Mouse (Mus musculus) heart, embryonic 15.5 days (tissue): Measurements from ENCODE around the gene Entpd2. TPM values are rescaled to one million over a fixed set of nuclear protein-coding genes. Genes with fewer than 3 reads are reported as not detected.
"Not testable (repeated sequence)": the region's sequence is repeated elsewhere in the genome, so short reads cannot be mapped to it uniquely, and the experiment has no call there.

Source experiments
- ATAC-seq: fragments of 200-750 bp; cut with Nextera tagmentation; replicated peaks from 2 replicates; pipeline ENCODE4 v1.8.0; 2017; ENCODE audit warnings: low read depth, moderate TSS enrichment; ENCODE audit not compliant: insufficient number of reproducible peaks, insufficient read depth, low FRiP score
- H3K27ac ChIP-seq: fragments of 300-500 bp; sonication (generic); 2 replicates; pipeline ENCODE4 v1.5.1; 2015; ENCODE audit warnings: mild to moderate bottlenecking, inconsistent platforms
- H3K27me3 ChIP-seq: fragments of 300-500 bp; sonication (generic); 2 replicates; pipeline ENCODE4 v1.6.1; 2015; ENCODE audit warnings: inconsistent platforms
- H3K36me3 ChIP-seq: fragments of 300-500 bp; sonication (generic); 2 replicates; pipeline ENCODE4 v1.6.1; 2015; ENCODE audit warnings: mild to moderate bottlenecking, inconsistent platforms
- H3K4me1 ChIP-seq: fragments of 300-500 bp; sonication (generic); replicated peaks from 2 replicates; pipeline ENCODE4 v1.6.1; 2015; ENCODE audit warnings: inconsistent platforms
- H3K4me2 ChIP-seq: fragments of 300-500 bp; sonication (generic); 2 replicates; pipeline ENCODE4 v1.6.1; 2015; ENCODE audit warnings: inconsistent platforms, mild to moderate bottlenecking, moderate library complexity
- H3K4me3 ChIP-seq: fragments of 300-500 bp; sonication (generic); 2 replicates; pipeline ENCODE4 v1.5.1; 2015; ENCODE audit warnings: mild to moderate bottlenecking, inconsistent platforms
- H3K9ac ChIP-seq: fragments of 300-500 bp; sonication (generic); 2 replicates; pipeline ENCODE4 v1.6.1; 2015; ENCODE audit warnings: mild to moderate bottlenecking, inconsistent platforms
- H3K9me3 ChIP-seq: fragments of 300-500 bp; sonication (generic); replicated peaks from 2 replicates; pipeline ENCODE4 v1.6.1; 2016; ENCODE audit warnings: inconsistent platforms
- WGBS: fragments of 180-500 bp; shearing (Covaris S2); methylation state at CpG from one replicate; pipeline ENCODE4 v1.1.7; 2015; ENCODE audit warnings: mixed read lengths; 5-methylcytosine and 5-hydroxymethylcytosine counted together
- polyA plus RNA-seq: library from polyadenylated mRNA; unstranded; fragments of >200 nt; fragmentation: Nextera tagmentation; extraction: Ambion mirVana; gene quantifications from 2 replicates; pipeline ENCODE4 v1.2.1, GENCODE M21; 2015

The Entpd2 gene
- polyA plus RNA-seq, 1 experiment from 2014 or later = 1.8 TPM

- peaks cover 86% of the 10 kb centered on the region for H3K27me3 ChIP-seq
- 35% methylated on average over 3 of the region's 3 CpGs for WGBS
- peaks cover 24% of the 10 kb centered on the region for H3K4me1 ChIP-seq
- H3K9me3 ChIP-seq = no peaks in the 10 kb centered on the region
- peak overlapping the region; percentile 69 for H3K4me2 ChIP-seq
- ATAC-seq = no peak
- peak overlapping the region; percentile 37 for H3K4me3 ChIP-seq
- no peak overlapping the region for H3K9ac ChIP-seq
- H3K27ac ChIP-seq = no peak overlapping the region
- H3K36me3 ChIP-seq = no peaks in the 10 kb centered on the region
Observed at GRCm38 (mm10) chr2:25396597-25396983, 916 bp downstream of the Entpd2 start.

- Histone ChIP-seq H3K4me2 (no peak overlapping the region), H3K9ac (no peak overlapping the region), H3K27ac (no peak overlapping the region), H3K9me3 (no peaks in the 10 kb centered on the region), H3K4me1 (peaks cover 24% of the 10 kb centered on the region), H3K27me3 (peaks cover 90% of the 10 kb centered on the region), H3K4me3 (no peak overlapping the region), H3K36me3 (no peaks in the 10 kb centered on the region)
- no peak for ATAC-seq
- WGBS = 64% methylated on average over 1 of the region's 1 CpGs
Observed at GRCm38 (mm10) chr2:25397010-25397409, 1.3 kb downstream of the Entpd2 start.

- Histone ChIP-seq H3K9me3 (no peaks in the 10 kb centered on the region), H3K4me3 (no peak overlapping the region), H3K27me3 (peaks cover 92% of the 10 kb centered on the region), H3K36me3 (no peaks in the 10 kb centered on the region), H3K4me1 (peaks cover 27% of the 10 kb centered on the region), H3K4me2 (no peak overlapping the region), H3K27ac (no peak overlapping the region), H3K9ac (no peak overlapping the region)
- 78% methylated on average over 7 of the region's 7 CpGs for WGBS
- no peak for ATAC-seq
Observed at GRCm38 (mm10) chr2:25398065-25398464, 2.4 kb downstream of the Entpd2 start.

GRCm38 (mm10) chr2:25399051-25399450 lies 3.4 kb downstream of the Entpd2 start, which contains the start of gene Npdc1:
TSS of gene Npdc1 (plus strand) at chr2:25399351.
- ATAC-seq = no peak
- WGBS = 54% methylated on average over 8 of the region's 8 CpGs

GRCm38 (mm10) chr2:25400291-25400690 lies 4.6 kb downstream of the Entpd2 start:
- no peak overlapping the region for H3K27ac ChIP-seq
- no peaks in the 10 kb centered on the region for H3K9me3 ChIP-seq
- no peak overlapping the region for H3K9ac ChIP-seq
- ATAC-seq = no peak
- H3K4me2 ChIP-seq = peak overlapping the region; percentile 44
- H3K4me3 ChIP-seq = peak overlapping the region; percentile 18; the same call in 1 of the 2 replicates
- WGBS = 17% methylated on average over 16 of the region's 16 CpGs
- H3K36me3 ChIP-seq = no peaks in the 10 kb centered on the region
- peaks cover 22% of the 10 kb centered on the region for H3K4me1 ChIP-seq
- H3K27me3 ChIP-seq = peaks cover 95% of the 10 kb centered on the region

More at GRCm38 (mm10) chr2:25399051-25399450, 3.4 kb downstream of the Entpd2 start, which contains the start of gene Npdc1:
- Histone ChIP-seq H3K4me2 (no peak within 1 kb of the TSS), H3K36me3 (no peaks in the 10 kb centered on the region), H3K4me3 (no peak within 1 kb of the TSS), H3K27me3 (peaks cover 93% of the 10 kb centered on the region), H3K27ac (no peak within 1 kb of the TSS), H3K9me3 (no peaks in the 10 kb centered on the region), H3K9ac (no peak within 1 kb of the TSS), H3K4me1 (peaks cover 31% of the 10 kb centered on the region)

GRCm38 (mm10) chr2:25400764-25401163 lies 5.1 kb downstream of the Entpd2 start:
- Histone ChIP-seq H3K27ac (no peak overlapping the region), H3K4me3 (peak overlapping the region; percentile 18; the same call in 1 of the 2 replicates), H3K4me2 (peak overlapping the region; percentile 44), H3K27me3 (peaks cover 94% of the 10 kb centered on the region), H3K9me3 (no peaks in the 10 kb centered on the region), H3K9ac (no peak overlapping the region), H3K36me3 (no peaks in the 10 kb centered on the region), H3K4me1 (peaks cover 18% of the 10 kb centered on the region)
- ATAC-seq = no peak
- 3% methylated on average over 17 of the region's 17 CpGs for WGBS

- H3K27ac ChIP-seq = no peak overlapping the region
- WGBS = 2% methylated on average over 13 of the region's 13 CpGs
- H3K4me2 ChIP-seq = peak overlapping the region; percentile 70
- H3K27me3 ChIP-seq = peaks cover 85% of the 10 kb centered on the region
- no peaks in the 10 kb centered on the region for H3K36me3 ChIP-seq
- ATAC-seq = no peak
- H3K9ac ChIP-seq = peak overlapping the region; percentile 60; the same call in 1 of the 2 replicates
- H3K9me3 ChIP-seq = no peaks in the 10 kb centered on the region
- peak overlapping the region; percentile 60 for H3K4me3 ChIP-seq
- H3K4me1 ChIP-seq = peaks cover 10% of the 10 kb centered on the region
Observed at GRCm38 (mm10) chr2:25402377-25402971, 6.8 kb downstream of the Entpd2 start.

GRCm38 (mm10) chr2:25402972-25403601 lies 7.4 kb downstream of the Entpd2 start:
- ATAC-seq = peak; percentile 65; the same call in 1 of the 2 replicates
- peaks cover 10% of the 10 kb centered on the region for H3K4me1 ChIP-seq
- H3K4me2 ChIP-seq = peak overlapping the region; percentile 70
- peak overlapping the region; percentile 60 for H3K9ac ChIP-seq
- no peaks in the 10 kb centered on the region for H3K9me3 ChIP-seq
- peak overlapping the region; percentile 4; the same call in 1 of the 2 replicates for H3K27ac ChIP-seq
- 1% methylated on average over 52 of the region's 54 CpGs for WGBS
- H3K4me3 ChIP-seq = peak overlapping the region; percentile 60
- no peaks in the 10 kb centered on the region for H3K36me3 ChIP-seq
- peaks cover 80% of the 10 kb centered on the region for H3K27me3 ChIP-seq

- Histone ChIP-seq H3K36me3 (no peaks in the 10 kb centered on the region), H3K4me3 (peak overlapping the region; percentile 60), H3K27ac (no peak overlapping the region), H3K4me2 (peak overlapping the region; percentile 70; the same call in 1 of the 2 replicates), H3K27me3 (peaks cover 77% of the 10 kb centered on the region), H3K9ac (no peak overlapping the region), H3K9me3 (no peaks in the 10 kb centered on the region), H3K4me1 (peaks cover 10% of the 10 kb centered on the region)
- ATAC-seq = no peak
- 77% methylated on average over 4 of the region's 4 CpGs for whole genome bisulfite sequencing
Observed at GRCm38 (mm10) chr2:25403994-25404393, 8.3 kb downstream of the Entpd2 start.

GRCm38 (mm10) chr2:25408908-25409307 lies 13.2 kb downstream of the Entpd2 start:
- no peaks in the 10 kb centered on the region for H3K36me3 ChIP-seq

GRCm38 (mm10) chr2:25413436-25413835 lies 17.8 kb downstream of the Entpd2 start:
- not testable (repeated sequence) for H3K27ac ChIP-seq, H3K9ac ChIP-seq, H3K4me1 ChIP-seq, H3K36me3 ChIP-seq, H3K4me2 ChIP-seq, H3K9me3 ChIP-seq, ATAC-seq, H3K4me3 ChIP-seq
- H3K27me3 ChIP-seq = peaks cover 13% of the 10 kb centered on the region; the same call in 1 of the 2 replicates

More at GRCm38 (mm10) chr2:25408908-25409307, 13.2 kb downstream of the Entpd2 start:
- ATAC-seq = no peak
- WGBS = 72% methylated on average over 10 of the region's 10 CpGs
- Histone ChIP-seq H3K4me1 (no peaks in the 10 kb centered on the region), H3K27me3 (peaks cover 37% of the 10 kb centered on the region), H3K9me3 (no peaks in the 10 kb centered on the region), H3K27ac (no peak overlapping the region), H3K9ac (no peak overlapping the region), H3K4me3 (no peak overlapping the region), H3K4me2 (no peak overlapping the region)
